ENCODE assay signal across 21 mouse cellular contexts in genomic region chr13:54380421-54380820, GRCm38 (mm10). TPM values are rescaled to one million over a fixed set of nuclear protein-coding genes. Genes with fewer than 3 reads are reported as not detected.
DNase-seq lines count a peak whose midpoint lies in the region; ATAC-seq and TF ChIP-seq lines count a peak whose summit lies in the region.
"Had no signal": no experiment of that assay in that cellular context is flagged by ENCODE, and none has a peak within 500 bp of the region (broad histone marks: within the 10 kb centered on the region; RNA-seq: fewer than 3 reads in every experiment).

No protein-coding gene starts in this region.

- 0 out of 2 replicates have a peak overlapping the region, but pooled peaks have one; percentile 13 for H3K4me2 ChIP-seq in intestine, postnatal 0 days (replicated peaks; ENCODE audit: low read depth)
- H3K4me2 ChIP-seq: heart, embryonic 13.5 days; hindbrain, embryonic 12.5 days; hindbrain, embryonic 15.5 days had no signal

- TF ChIP-seq POLR2A in spleen, adult 2 months (IDR thresholded peaks at IDR 0.05; ENCODE audit: low read depth, low read length): no peak

- DNase-seq in cerebellum, adult 9-10 months: peak; percentile 33
- no peak for DNase-seq in cerebellum, adult 18-20 months
- no peak for DNase-seq in spleen, adult 2 months (ENCODE audit: low read depth in 1 of 2, low spot score in 2 of 2)
- DNase-seq in spleen, postnatal 14 days (ENCODE audit: low spot score in 2 of 2): no peak
- DNase-seq in frontal cortex, postnatal 10 days (ENCODE audit: low spot score in 2 of 2): no peak
- DNase-seq: adrenal gland, adult 2 months; adrenal gland, postnatal 14 days; forebrain, postnatal 0 days; gastrocnemius, postnatal 25 days; heart, adult 2 months; kidney, adult 11 months; kidney, adult 8-10 months had no signal

- no peaks in the 10 kb centered on the region for H3K27me3 ChIP-seq in spleen, adult 2 months (ENCODE audit: control insufficient read depth, insufficient read depth, low read length)
- H3K27me3 ChIP-seq in intestine, postnatal 0 days (replicated peaks; ENCODE audit: control insufficient read depth, insufficient read depth, low read length): no peaks in the 10 kb centered on the region
- H3K27me3 ChIP-seq: hindbrain, embryonic 15.5 days had no signal

- H3K9ac ChIP-seq in intestine, postnatal 0 days (ENCODE audit: low read depth, low read length): no peak overlapping the region
- H3K9ac ChIP-seq: forebrain, postnatal 0 days; heart, embryonic 13.5 days; hindbrain, embryonic 12.5 days; hindbrain, embryonic 15.5 days had no signal

- ATAC-seq in intestine, postnatal 0 days: peak; percentile 75
- no peak for ATAC-seq in inflammation-experienced regulatory T-cells, adult 6 months
- ATAC-seq: CD4-positive, CD25-positive, alpha-beta regulatory T cell, adult 4 months; forebrain, embryonic 14.5 days; forebrain, postnatal 0 days had no signal

- H3K4me3 ChIP-seq in spleen, adult 2 months (ENCODE audit: extremely low read depth, insufficient read depth, insufficient read length): no peak overlapping the region
- H3K4me3 ChIP-seq in intestine, postnatal 0 days (ENCODE audit: low read depth, low read length): no peak overlapping the region
- H3K4me3 ChIP-seq: forebrain, embryonic 10.5 days; heart, adult 2 months; heart, embryonic 10.5 days; heart, embryonic 13.5 days; hindbrain, embryonic 12.5 days; hindbrain, embryonic 15.5 days had no signal

- 0 out of 2 replicates have a peak overlapping the region, but pooled peaks have one; percentile 2 for H3K27ac ChIP-seq in spleen, adult 2 months (ENCODE audit: insufficient read depth, low read length)
- no peak overlapping the region for H3K27ac ChIP-seq in intestine, postnatal 0 days (ENCODE audit: low read depth, low read length)
- H3K27ac ChIP-seq: forebrain, embryonic 10.5 days; heart, adult 2 months; heart, embryonic 10.5 days; heart, embryonic 13.5 days; hindbrain, embryonic 12.5 days; hindbrain, embryonic 15.5 days had no signal

- peaks cover 26% of the 10 kb centered on the region for H3K4me1 ChIP-seq in spleen, adult 2 months (ENCODE audit: control insufficient read depth, insufficient read depth, insufficient read length)
- H3K4me1 ChIP-seq in intestine, postnatal 0 days (replicated peaks; ENCODE audit: control insufficient read depth, insufficient read depth, low read length): peaks cover 5% of the 10 kb centered on the region

- no peaks in the 10 kb centered on the region for H3K9me3 ChIP-seq in intestine, postnatal 0 days (ENCODE audit: control insufficient read depth)
- H3K9me3 ChIP-seq: forebrain, embryonic 10.5 days; heart, embryonic 10.5 days; heart, embryonic 13.5 days; hindbrain, embryonic 12.5 days; hindbrain, embryonic 15.5 days had no signal

- WGBS in spleen, adult 2 months: 92% methylated on average over 5 of the region's 5 CpGs
- 37% methylated on average over 5 of the region's 5 CpGs for WGBS in intestine, postnatal 0 days

- H3K36me3 ChIP-seq in spleen, adult 2 months (ENCODE audit: control insufficient read depth, insufficient read depth, low read length): no peaks in the 10 kb centered on the region
- peaks cover 4% of the 10 kb centered on the region; the same call in 1 of the 2 replicates for H3K36me3 ChIP-seq in intestine, postnatal 0 days (ENCODE audit: control insufficient read depth, insufficient read depth)
- H3K36me3 ChIP-seq: heart, embryonic 10.5 days; heart, embryonic 13.5 days; hindbrain, embryonic 15.5 days had no signal

- no peak for TF ChIP-seq CTCF in spleen, adult 2 months (IDR thresholded peaks at IDR 0.05; ENCODE audit: extremely low read depth, insufficient read depth, insufficient read length, insufficient replicate concordance)
- no peak for TF ChIP-seq CTCF in intestine, postnatal 0 days (IDR thresholded peaks at IDR 0.05; ENCODE audit: low read depth)

RNA-seq across cellular contexts. Expression of gene Cplx2, which starts 9.3 kb away (rescaled TPM):
- polyA plus RNA-seq in spleen, adult 2 months (2012; rRNA removed): 3.5 and 4.3 TPM in 2 replicates
- 2.2 and 2.6 TPM in 2 replicates for polyA plus RNA-seq in intestine, postnatal 0 days (2015; fragmentation: Nextera tagmentation; extraction: Ambion mirVana)
- polyA plus RNA-seq in inflammation-experienced regulatory T-cells, adult 6 months (2017; shearing (Covaris generic)): not detected
- polyA plus RNA-seq: CD4-positive, CD25-positive, alpha-beta regulatory T cell, adult 4 months had no signal
